Mouse (Mus musculus) G1E (cell line): ENCODE data around the gene Lrp5.

ENCODE experiments used
- CTCF ChIP-seq: IDR thresholded peaks from 2 replicates; pipeline ENCODE4 v1.5.1; 2012; ENCODE audit warnings: low read depth, low read length, inconsistent platforms, mixed read lengths
- GATA1 ChIP-seq: IDR thresholded peaks from 2 replicates; pipeline ENCODE4 v1.6.1; 2012; ENCODE audit warnings: borderline replicate concordance, low read length, inconsistent platforms, mixed read lengths

DNA sequence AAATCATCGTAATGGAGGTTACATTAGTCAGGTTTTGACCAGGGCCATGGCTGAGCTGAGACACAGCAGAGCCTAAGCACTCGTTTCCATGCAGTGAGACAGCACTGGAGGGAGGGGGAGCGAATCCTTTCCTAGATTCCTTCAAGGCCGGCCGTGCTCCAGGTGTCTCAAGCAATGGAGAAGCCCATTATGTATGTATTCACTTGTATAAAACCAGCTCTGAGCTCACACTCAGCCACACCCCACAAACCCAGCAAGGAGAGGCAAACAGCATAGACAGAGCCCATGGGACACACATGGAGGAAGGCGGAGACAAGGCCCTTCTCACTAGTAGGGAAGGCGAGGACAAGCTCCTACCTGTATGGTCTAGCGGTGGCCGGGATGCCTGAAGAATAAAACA is 100.3 kb downstream of the Lrp5 start:
- TF ChIP-seq CTCF, result no peak
- TF ChIP-seq GATA1, result no peak
